Mouse (Mus musculus) cerebellum, postnatal 25 days (tissue): ENCODE measurements around the gene Eci2.
"Not testable (repeated sequence)": the region's sequence is repeated elsewhere in the genome, so short reads cannot be mapped to it uniquely, and the experiment has no call there.

Experiments used
- DNase-seq, 2 experiments: peaks; one replicate each; pipeline ENCODE4 v3.0.0; 2021; ENCODE audit warnings: mixed read lengths in 2 of 2

The Eci2 gene

DNA sequence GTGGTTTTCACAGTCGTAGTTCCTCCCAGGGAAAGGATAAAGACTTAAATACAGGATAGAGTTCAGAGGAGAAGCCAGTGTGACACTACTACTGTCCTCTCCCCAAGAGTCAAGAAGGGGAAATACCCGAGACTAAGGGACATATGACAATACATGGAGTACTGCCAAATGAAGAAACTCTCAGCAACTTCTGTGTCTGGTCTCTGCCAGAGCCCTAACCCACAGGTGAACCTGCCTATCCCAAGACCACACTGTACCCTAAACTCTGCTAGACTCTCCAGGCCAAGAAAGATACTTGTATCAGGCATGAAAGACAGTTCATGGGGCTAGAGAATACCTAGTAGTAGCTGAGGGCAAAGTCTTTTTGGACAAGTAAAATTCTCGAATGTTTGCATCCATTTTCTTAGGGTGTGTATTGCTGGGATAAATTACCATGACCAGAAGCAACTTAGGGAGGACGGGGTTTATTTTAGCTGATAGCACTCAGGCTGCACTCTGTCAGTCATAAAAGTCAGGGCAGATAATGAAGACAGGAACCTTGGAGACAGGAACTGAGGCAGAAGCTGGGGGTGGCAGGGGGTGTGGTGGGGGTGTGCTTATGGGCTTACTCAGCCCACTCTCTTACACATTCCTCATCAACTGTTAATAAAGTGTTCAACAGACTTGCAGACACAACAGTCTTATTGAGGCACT lies 35.2 kb downstream of the Eci2 start:
- DNase-seq = no peak

DNA sequence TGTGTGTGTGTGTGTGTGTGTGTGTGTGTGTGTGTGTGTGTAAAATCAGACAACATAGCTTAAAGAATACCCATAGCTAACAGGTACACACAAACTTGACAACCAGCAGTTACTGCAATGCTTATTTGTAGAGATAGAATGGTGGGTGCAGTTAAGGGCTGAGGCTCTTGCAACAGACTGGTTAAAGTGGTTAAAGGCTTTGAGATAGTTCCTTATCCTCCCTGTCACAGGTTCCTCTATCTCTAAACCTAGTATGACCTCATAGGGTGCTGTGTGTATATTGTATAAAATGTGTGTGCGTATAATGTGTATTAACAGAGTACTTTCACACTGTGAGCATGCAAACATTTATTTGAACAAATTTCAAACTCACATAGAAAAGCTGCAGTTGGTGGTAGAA lies 43.4 kb downstream of the Eci2 start:
- not testable (repeated sequence) for DNase-seq

- DNase-seq = not testable (repeated sequence)
Measured at GRCm38 (mm10) chr13:34978635-34979034, 48.3 kb downstream of the Eci2 start.

DNA sequence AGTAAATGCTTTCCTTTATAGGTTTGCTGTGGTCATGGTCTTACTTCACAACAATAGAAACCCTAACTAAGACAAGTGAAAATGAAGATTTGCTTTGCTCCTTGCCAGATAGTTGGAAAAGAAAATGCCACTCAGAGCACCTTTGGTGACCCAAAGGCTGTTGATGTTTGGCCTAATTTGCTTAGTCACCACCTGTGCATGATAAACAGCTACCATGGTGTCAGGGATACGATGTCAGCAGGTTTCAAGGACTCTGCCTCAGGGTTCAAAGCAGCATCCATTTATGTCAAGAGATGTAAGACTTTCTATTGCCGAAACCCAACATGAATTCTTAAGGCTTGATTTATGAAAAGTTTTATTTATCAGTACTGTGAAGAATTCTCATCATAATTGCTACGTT lies 49.5 kb downstream of the Eci2 start:
- no peak for DNase-seq

DNA sequence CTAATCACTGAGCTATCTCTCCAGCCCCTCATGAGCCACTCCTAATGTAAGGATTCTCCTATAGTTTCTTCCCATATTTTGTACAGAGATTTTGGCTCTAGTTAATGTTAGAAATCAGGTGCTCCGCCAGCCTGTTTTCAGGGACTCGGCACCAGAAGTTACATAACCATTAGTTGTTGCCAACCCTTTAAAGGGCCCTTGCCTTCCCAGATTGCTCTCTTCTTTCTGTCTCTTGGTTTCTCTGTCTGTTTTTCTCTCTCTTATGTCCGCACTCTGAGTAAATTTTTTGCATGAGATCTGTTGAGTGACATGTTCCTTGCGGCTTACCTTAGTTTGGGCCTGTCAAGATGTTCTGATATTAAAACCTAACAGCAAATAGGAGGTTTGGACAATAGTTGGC lies 50.8 kb downstream of the Eci2 start:
- no peak for DNase-seq

DNA sequence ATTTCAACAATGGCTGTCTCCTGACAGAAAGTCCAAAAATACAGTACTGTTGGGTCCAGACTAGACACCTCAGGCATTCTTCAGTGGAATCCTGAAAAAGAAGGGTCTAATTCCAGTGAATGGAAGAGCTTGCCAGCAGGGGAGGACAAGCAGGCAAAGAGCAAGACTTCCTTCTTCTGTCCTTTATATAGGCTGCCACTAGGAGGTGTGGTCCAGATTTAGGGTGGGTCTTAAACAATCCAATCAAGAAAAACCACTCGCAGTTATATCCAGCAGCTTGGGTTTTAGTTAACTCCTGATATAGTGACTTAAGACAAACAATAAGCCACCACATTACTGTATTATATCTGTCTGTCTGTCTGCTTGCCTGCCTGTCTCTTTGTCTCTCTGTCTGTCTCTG lies 53.1 kb downstream of the Eci2 start:
- no peak for DNase-seq

- no peak for DNase-seq
Measured at GRCm38 (mm10) chr13:34973149-34973548, 53.7 kb downstream of the Eci2 start.

DNA sequence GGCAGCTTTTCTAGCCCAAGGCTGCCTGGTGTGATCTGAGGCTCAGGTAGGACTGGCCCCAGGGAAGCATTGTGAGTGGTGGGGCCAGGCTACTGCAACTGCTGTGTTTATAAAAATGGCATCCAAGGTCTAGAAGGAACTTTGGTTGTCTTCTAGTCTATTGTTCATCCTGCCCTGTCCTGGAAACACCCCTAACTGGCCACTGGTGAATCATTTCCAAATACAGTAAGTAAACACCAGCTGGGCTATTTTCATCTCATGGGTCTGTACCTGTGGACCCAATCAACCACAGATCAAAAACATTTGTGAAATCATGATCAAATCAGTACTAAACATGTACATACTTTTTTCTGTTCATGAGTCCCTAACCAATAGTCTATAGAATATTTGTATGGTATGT lies 54.4 kb downstream of the Eci2 start:
- not testable (repeated sequence) for DNase-seq

DNA sequence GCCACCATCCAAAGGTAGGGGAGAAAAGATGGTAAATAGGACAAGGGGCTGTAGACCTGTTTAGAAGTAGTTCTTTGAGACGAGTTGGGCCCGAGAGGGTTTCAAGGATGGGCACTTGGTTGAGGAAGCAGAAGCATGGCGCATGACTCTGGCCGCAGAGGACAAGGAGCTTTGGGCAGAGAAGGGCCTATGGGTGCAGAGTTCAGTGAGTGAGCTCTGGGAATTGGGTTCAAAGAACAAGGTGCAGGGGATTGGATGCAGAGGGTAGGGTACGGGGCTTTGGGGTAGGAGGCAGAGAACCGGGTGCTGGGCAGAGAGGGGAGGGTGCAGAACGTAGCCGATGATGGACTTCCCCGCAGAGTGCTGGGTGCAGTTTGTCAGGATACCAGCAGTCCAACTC lies 61.2 kb downstream of the Eci2 start:
- DNase-seq = not testable (repeated sequence)

DNA sequence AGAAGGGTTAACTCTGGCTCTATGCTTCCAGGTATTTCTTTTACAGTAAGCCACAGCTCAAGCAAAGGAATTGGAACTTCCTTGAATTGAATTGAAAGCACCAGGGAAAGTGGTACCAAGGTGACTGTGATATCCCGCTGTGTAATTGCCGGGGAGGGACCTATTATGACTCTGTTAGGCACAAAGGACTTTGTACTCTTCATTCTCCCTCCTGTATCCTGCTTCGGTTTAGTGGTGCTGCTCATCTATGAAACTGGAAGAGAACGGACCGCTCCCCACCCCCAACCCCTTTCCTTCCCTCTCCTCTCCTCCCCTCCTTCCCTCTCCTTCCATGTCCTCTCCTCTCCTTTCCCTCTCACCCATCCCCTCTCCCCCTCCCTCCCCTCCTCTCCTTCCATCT lies 62.0 kb downstream of the Eci2 start:
- no peak for DNase-seq

DNA sequence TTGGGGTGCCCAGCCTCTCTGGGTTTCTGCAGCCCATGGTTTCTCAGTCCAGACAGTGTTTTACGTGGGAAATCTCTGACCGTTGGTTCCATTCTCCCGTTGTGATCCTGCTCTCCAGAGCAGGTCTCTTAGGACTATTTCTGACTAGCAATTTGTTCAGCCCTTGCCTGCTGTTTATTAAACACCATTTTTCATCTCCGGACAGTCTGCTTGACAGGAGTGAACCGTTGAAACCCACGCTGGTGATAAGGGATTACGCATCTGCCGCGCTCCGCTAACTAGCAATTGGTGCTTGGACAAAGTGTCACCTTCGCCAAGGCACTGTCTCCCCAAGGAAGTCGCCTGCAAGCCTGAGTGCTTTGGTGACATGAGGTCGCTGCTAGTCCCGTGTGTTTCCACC lies 62.5 kb downstream of the Eci2 start:
- DNase-seq = no peak

- peak; percentile 12 to 13 for DNase-seq
Measured at GRCm38 (mm10) chr13:34963511-34964397, 63.1 kb downstream of the Eci2 start, which contains the start of gene Eci3. Eci3 (minus strand) TSS chr13:34963810.

- DNase-seq = no peak
Measured at GRCm38 (mm10) chr13:34960996-34961770, 65.7 kb downstream of the Eci2 start.

GRCm38 (mm10) chr13:34958158-34958557 lies 68.7 kb downstream of the Eci2 start:
- not testable (repeated sequence) for DNase-seq

DNA sequence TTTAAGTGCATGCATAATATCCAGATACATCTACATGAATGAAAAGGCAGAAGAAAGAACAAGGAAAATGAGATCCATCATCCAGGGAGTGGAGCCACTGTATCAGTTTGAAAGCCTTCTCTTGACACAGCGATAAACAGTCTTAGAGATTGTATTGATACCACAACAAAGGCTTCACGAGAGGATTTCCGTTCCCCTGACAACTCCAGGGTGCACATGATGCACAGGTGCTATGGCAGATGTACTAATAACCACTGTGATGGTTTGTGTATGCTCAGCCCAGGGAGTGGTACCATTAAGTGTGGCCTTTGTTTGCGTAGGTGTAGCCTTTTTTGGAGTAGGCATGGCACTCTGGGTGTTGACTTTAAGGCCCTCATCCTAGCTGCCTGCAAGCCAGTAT lies 70.0 kb downstream of the Eci2 start:
- no peak for DNase-seq

- DNase-seq = not testable (repeated sequence)
Measured at GRCm38 (mm10) chr13:34951437-34951836, 75.5 kb downstream of the Eci2 start.

DNA sequence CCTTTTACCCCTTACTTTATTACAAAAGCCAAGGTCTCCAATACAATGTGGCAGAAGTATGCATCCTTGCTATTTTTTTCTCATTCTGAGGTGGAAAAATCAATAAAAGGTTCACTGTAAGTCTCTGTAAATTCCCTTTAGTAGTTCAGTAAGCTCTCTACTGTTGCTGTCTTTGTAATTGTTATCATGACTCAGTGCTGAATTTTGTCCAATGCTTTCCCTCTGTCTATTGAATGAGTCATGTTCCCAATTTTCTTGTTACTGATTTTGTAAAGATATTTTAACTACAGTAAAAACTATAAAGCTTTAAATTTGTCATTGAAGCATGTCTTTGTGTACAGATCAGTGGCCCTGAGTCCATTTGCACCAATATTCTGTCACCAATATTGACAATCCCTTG lies 84.5 kb downstream of the Eci2 start:
- no peak for DNase-seq

DNA sequence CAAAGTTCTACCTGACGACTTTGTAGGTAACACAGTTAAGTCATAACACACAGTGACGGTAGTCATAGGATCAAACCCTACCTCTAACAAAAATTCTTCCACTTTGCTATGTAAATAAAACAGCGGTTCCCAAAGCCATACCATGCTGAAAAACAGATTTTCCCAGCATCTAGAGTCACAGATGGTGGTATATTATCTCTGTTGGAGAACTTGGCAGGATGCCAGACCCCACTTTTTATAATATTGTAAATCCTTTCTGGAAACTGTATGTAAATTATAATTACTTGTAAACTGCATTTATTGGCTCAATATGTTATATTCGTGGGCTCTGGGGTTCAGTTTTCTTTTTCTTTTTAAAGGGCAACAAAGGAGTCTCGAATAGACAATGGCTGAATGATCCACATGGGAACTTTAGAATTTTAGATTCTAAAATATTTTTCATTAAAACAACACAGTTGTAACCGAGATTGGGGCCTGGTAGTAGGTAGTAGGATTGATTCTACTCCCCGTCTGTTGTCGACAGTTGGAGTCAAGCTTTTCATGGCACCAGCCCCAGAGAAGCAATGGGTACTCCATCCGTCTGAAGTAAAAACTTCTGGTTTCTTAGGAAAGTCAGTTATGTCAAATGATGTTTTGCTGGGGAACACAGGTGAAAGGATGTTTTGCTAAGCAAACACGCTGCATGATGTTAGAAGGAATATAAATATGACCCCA lies 91.8 kb downstream of the Eci2 start:
- no peak for DNase-seq
